Mouse (Mus musculus) cerebellum, postnatal 14 days (tissue): Measurements from ENCODE around the gene Tec.

Source experiments
- DNase-seq, 2 experiments: peaks; one replicate each; pipeline ENCODE4 v3.0.0; 2021; ENCODE audit warnings: mixed read lengths in 2 of 2

The Tec gene

DNA sequence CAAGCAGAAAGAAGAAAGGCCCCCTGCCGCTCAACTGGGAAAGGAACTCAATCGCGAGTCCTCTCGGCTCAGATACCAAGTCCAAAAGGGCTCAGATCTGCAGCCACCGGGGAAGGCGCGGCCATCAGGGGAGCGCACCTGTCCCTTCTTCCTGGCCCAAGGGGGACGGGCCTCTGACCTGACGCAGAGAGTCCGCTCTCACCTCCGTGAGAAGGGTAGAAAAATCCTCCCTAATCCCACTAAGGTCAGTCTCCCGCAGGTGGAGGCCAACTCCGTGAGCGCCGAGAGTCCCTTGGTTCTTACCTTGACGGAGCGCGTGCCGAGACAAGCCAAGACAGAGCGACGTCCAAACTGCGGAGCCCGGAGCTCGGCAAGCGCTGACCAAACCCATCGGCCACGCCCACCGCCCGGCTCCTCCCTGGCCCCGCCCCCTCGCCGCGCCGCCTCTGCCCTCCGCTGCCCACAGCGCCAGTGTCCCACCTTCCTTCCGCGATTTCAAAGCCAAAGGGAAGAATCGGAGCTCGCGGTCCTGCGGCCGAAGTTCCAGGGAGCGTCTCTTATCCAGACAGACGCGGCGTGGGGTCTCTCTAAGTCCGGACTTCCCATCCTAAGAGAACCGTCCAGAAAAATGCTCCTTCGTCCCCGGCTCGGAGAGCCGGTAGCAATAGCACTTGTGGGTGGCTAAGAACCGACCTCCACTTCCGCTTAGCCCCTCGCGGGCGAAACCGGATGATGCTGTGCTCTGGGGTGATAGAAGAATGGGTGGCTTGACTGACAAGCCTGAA, at the start of gene Tec:
Tec (minus strand) TSS at position 393 of the 785 bp plus-strand sequence.
- DNase-seq = peak; percentile 91 to 93

DNA sequence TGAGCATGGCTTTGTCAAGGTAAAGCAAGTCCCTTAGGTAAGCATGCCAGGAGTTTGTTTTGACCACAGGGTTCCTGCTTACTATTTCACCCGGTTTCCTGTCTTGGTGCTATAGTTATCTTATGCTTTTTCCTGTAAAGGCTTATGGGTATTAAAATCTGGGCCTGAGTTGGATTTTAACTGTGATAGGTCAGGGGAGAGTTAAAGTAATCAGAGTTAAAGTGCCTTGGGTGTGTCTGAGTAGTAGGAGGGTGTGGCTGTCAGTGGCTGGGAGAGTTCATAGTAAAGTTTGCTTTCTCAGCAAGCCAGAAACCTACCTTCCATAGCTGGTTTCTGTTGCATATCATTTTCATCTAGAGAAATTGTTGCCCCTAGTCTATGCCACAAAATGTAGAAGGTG, 48.6 kb upstream of the Tec start:
- DNase-seq = no peak

- DNase-seq = peak in 1 of 2 experiments; percentile 8
Observed at GRCm38 (mm10) chr5:72916048-72916447, 47.8 kb upstream of the Tec start.

DNA sequence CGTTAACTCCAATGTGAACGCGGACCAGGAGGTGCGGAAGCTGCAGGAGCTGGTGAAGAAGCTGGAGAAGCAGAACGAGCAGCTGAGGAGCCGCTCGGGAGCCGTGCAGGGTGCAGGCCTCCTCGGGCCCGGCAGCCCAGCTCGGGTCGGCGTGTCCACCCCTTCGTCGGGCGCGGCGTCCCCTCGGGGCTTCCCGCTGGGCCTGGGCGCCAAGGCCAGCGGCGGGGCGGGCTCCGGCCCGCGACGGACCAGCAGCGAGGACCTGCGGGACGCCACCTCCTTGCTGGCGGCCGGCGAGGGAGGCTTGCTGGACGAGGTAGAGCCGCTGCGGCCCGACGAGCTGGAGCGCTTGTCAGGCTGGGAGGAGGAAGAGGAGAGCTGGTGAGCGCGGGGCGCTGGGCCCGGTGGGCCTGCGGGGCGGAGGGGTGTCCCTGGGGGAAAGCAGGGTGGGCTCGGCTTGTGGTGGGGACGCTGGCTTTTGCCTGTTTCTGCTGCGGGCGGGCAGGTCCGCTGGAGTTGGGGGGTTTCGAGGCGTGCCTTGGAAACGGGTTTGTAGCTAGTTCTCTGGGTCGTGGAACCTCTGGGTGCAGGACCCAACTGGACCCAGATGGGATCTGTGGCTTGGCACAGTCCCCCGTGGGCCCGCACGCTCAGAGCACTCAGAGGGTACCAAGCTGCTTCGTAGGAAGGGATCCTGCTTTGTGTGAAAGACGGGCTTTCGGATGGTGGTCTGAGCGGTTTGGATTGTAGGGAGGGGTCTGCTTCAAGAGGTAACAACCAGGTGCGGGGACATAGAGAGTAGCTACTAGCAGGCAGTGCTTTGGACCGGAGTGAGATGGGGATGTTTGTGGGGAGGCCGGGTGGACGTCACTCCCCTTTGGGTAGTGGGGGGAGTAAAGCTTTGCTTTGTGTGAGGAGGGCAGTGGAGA, 46.6 kb upstream of the Tec start:
- DNase-seq = peak in 1 of 2 experiments; percentile 65

DNA sequence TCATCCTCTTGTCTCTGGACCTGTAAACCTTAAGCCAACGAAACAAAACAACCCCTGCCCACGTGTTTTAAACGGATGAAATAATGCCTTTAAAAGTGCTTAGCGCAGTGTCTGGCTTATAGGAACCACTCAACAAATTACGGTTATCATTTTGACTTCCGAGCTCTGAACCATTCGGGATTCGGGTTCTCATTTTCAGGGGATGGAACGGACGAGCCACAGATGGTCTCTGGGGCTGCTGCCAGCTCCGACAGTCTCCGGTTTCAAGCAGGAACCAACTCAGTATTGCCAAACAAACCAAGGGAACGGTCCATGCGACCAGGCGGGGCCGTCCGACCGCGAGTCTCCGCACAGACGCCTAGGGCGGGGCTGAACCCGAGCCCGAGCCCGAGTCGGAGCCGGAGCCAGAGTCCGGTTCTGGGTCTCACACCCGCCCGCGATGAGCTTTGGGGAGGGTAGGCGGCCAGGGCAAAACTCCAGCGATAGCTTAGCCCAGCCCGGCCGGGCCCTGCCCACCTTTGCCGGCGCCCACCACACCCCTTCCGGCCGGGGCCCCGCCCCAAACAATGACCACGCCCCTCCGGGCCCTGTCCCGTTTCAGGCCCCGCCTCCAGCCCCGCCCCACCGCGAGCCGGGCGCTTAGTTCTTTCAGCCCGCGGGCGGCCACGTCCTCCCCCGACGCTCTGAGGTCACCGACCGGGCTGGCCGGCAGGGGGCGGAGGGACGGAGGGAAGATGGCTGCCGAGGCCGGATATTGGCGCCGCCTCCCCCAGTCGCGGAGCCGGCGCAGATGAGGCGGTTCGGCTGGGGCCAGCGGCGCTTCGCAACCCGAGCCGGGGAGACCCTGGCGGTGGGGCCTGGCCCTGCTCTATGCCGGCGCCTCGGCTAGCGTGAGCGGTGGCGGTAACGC, 45.6 kb upstream of the Tec start, which contains the start of gene Slain2:
Slain2 (plus strand) TSS at position 657 of the 910 bp plus-strand sequence.
- peak; percentile 99 for DNase-seq

GRCm38 (mm10) chr5:72911284-72911683, 43.0 kb upstream of the Tec start:
- no peak for DNase-seq

DNA sequence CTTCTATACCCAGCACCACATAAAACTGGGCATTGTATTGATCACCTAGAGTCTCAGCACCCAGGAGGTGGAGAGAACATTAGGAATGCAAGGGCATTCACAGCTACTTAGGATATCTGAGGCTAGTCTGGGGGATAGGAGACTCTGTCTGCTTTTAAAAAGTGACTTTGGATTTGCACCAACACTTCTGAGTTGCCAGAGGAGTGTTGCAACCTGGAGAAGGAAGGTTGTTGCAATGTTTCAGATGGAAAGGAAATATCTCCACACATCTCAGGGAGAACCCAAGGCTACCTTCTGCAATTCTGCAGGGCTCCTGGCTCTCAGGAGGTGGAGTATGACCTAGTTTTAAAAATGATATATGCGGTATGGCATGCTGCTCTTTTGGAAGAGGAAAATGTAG, 42.1 kb upstream of the Tec start:
- no peak for DNase-seq

DNA sequence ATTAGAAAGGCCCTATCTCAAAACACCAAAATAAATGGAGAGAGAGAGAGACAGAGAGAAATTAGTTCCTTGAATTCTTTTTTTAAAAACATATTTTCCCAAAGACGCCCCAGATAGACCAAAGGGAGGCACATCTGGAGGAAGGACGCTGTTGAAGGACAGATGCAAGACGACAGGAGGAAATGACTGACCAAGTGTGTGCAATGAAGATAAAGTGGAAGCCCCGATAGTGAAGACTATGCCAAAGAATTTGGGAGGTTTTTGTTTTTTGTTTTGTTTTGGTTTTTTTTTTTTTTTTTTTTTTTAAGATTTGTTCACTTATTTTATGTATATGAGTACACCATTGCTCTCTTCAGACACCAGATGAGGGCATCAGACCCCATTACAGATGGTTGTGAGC, 41.1 kb upstream of the Tec start:
- no peak for DNase-seq

GRCm38 (mm10) chr5:72908324-72908936, 40.1 kb upstream of the Tec start:
- DNase-seq = no peak

- DNase-seq = no peak
Observed at GRCm38 (mm10) chr5:72907402-72907801, 39.1 kb upstream of the Tec start.

- DNase-seq = no peak
Observed at GRCm38 (mm10) chr5:72904903-72905790, 36.9 kb upstream of the Tec start.

GRCm38 (mm10) chr5:72902876-72903516, 34.7 kb upstream of the Tec start:
- DNase-seq = no peak

- no peak for DNase-seq
Observed at GRCm38 (mm10) chr5:72902312-72902711, 34.0 kb upstream of the Tec start.

DNA sequence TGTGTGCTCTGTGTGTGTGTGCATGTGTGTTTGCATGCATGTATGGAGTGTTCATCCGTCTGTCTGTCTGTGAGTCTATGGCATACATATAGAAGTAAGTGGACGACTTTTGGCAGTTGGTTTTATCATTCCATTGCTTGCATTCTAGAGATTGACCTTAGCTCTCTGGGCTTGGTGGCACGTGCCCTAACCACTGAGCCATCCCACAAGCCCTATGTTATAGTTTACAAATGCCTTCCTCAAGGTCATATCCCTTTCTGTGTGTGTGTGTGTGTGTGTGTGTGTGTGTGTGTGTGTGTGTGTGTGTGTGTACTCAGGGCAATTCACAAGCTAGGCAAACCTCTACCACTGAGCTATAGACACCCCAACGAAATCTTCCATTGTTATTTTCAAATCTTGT, 33.6 kb upstream of the Tec start:
- DNase-seq = no peak

- DNase-seq = no peak
Observed at GRCm38 (mm10) chr5:72899255-72899654, 31.0 kb upstream of the Tec start.

- DNase-seq = no peak
Observed at GRCm38 (mm10) chr5:72897998-72898397, 29.7 kb upstream of the Tec start.

DNA sequence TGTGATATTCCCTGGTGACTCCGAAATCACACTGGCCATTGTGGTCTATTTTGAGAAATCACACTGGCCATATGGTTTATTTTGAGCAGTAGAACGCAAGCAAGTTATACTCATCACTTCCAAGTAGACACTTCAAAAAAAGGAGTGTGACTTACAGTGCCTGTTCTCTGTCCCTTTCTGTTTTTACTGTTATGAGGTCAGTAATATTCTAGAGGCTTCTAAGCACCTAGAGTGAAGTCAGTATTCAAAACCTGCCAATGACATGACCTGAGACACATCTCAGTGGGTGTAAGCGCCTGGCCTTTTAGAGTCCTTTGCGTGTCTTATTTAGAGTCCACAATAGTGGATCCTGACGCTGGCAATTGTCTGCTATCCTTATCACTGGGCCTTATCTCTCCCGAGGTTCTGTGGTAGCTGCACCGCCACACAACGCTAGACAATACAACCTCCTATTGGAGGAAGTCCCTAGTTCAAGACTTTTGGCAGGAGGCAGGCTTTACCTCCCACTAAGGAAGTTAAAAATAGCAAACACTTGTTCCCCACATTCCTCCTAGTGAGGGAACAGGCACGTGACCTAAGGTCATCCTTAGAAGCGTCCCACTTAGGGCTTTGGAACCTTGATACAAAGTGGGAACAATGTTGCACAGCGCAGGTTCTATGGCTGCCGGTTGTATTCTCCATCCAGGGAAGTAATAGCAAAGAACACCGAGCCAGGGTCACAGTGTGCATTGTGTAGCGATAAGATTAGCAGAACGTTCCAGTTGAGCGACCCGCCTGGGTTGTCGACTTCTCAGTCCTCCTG, 28.4 kb upstream of the Tec start:
- DNase-seq = no peak

GRCm38 (mm10) chr5:72895261-72895660, 27.0 kb upstream of the Tec start:
- no peak for DNase-seq

DNA sequence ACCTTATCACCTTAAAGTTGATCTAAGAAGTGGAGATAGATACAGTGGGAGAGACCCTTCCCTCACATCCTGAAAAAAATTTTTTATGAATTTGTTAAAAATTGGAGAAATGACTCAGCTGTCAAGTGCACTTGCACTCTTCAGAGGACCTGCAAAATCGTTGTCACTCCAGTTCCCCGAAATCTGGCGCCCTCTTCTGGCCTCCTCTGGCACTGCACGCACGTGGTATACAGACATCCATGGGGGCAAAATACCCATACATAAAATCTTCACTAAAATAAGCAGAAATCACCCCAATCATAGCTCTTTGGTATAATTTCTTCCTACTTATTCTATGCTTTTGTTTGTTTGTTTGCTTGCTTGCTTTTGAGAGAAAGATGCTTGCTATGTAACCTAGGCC, 25.7 kb upstream of the Tec start:
- peak in 1 of 2 experiments; percentile 55 for DNase-seq

DNA sequence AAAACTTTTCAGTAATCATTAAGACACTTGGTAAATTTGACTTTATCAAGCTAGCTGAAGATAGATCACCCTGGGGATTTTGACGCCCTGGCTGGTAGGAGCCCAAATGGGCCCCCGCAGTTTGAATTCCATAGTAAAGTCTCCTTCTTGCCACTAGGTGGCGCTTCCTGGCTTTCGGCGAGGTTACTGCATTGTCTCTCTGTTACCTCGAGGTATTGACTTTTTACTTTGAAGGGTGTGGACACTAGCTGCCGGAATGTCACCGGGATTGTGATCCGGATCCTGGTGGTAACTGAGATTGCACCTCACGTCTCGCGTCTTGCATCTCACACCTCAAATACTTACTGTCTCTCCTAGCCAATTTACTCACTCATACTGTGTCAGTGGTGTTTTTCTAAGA, 23.3 kb upstream of the Tec start:
- DNase-seq = peak; percentile 66 to 71
